Mouse (Mus musculus) hindbrain, embryonic 12.5 days (tissue): ENCODE data around the gene Rab8a. TPM values are rescaled to one million over a fixed set of nuclear protein-coding genes. Genes with fewer than 3 reads are reported as not detected.

Source experiments
- ATAC-seq: fragments of 200-750 bp; cut with Nextera tagmentation; 2 replicates; pipeline ENCODE4 v1.8.0; 2017; ENCODE audit warnings: moderate TSS enrichment; ENCODE audit not compliant: low FRiP score
- H3K27ac ChIP-seq: fragments of 300-500 bp; sonication (generic); 2 replicates; pipeline ENCODE4 v1.5.1; 2016; ENCODE audit warnings: mild to moderate bottlenecking
- H3K27me3 ChIP-seq: fragments of 300-500 bp; sonication (generic); 2 replicates; pipeline ENCODE4 v1.6.1; 2016; ENCODE audit warnings: mild to moderate bottlenecking
- H3K36me3 ChIP-seq: fragments of 300-500 bp; sonication (generic); 2 replicates; pipeline ENCODE4 v1.6.1; 2016; ENCODE audit warnings: mild to moderate bottlenecking
- H3K4me1 ChIP-seq: fragments of 300-500 bp; sonication (generic); 2 replicates; pipeline ENCODE4 v1.6.1; 2016
- H3K4me2 ChIP-seq: fragments of 300-500 bp; sonication (generic); replicated peaks from 2 replicates; pipeline ENCODE4 v1.6.1; 2016; ENCODE audit warnings: mild to moderate bottlenecking
- H3K4me3 ChIP-seq: fragments of 300-500 bp; sonication (generic); 2 replicates; pipeline ENCODE4 v1.5.1; 2016; ENCODE audit warnings: mild to moderate bottlenecking
- H3K9ac ChIP-seq: fragments of 300-500 bp; sonication (generic); 2 replicates; pipeline ENCODE4 v1.6.1; 2016; ENCODE audit warnings: mild to moderate bottlenecking, moderate library complexity
- H3K9me3 ChIP-seq: fragments of 300-500 bp; sonication (generic); replicated peaks from 2 replicates; pipeline ENCODE4 v1.6.1; 2016; ENCODE audit warnings: mild to moderate bottlenecking
- WGBS: fragments of 180-500 bp; shearing (Covaris S2); methylation state at CpG from one replicate; pipeline ENCODE4 v1.1.7; 2016; 5-methylcytosine and 5-hydroxymethylcytosine counted together
- polyA plus RNA-seq: library from polyadenylated mRNA; unstranded; fragments of >200 nt; fragmentation: Nextera tagmentation; extraction: Ambion mirVana; gene quantifications from 2 replicates; pipeline ENCODE4 v1.2.1, GENCODE M21; 2016

The Rab8a gene
- polyA plus RNA-seq, 1 experiment from 2014 or later = 115 TPM

GRCm38 (mm10) chr8:72189417-72190214, 28.6 kb downstream of the Rab8a start, which contains the start of gene Hsh2d:
TSS of gene Hsh2d (plus strand) at chr8:72189638.
- no peak for ATAC-seq
- 70% methylated on average over 12 of the region's 12 CpGs for WGBS
- Histone ChIP-seq H3K9ac (no peak within 1 kb of the TSS), H3K27me3 (no peaks in the 10 kb centered on the region), H3K4me3 (no peak within 1 kb of the TSS), H3K9me3 (no peaks in the 10 kb centered on the region), H3K4me1 (no peaks in the 10 kb centered on the region), H3K4me2 (no peak within 1 kb of the TSS), H3K27ac (no peak within 1 kb of the TSS), H3K36me3 (no peaks in the 10 kb centered on the region)

GRCm38 (mm10) chr8:72190215-72190539, 29.2 kb downstream of the Rab8a start:
- H3K27me3 ChIP-seq = no peaks in the 10 kb centered on the region
- no peak overlapping the region for H3K4me3 ChIP-seq
- H3K27ac ChIP-seq = no peak overlapping the region
- H3K9ac ChIP-seq = no peak overlapping the region
- H3K4me2 ChIP-seq = no peak overlapping the region
- no peaks in the 10 kb centered on the region for H3K36me3 ChIP-seq
- no peak for ATAC-seq
- H3K4me1 ChIP-seq = no peaks in the 10 kb centered on the region
- H3K9me3 ChIP-seq = no peaks in the 10 kb centered on the region
- 86% methylated on average over 2 of the region's 2 CpGs for WGBS

GRCm38 (mm10) chr8:72192065-72192464, 31.1 kb downstream of the Rab8a start:
- Histone ChIP-seq H3K4me2 (no peak overlapping the region), H3K9me3 (no peaks in the 10 kb centered on the region), H3K36me3 (no peaks in the 10 kb centered on the region), H3K9ac (no peak overlapping the region), H3K4me1 (no peaks in the 10 kb centered on the region), H3K27me3 (no peaks in the 10 kb centered on the region), H3K27ac (no peak overlapping the region), H3K4me3 (no peak overlapping the region)
- no peak for ATAC-seq

GRCm38 (mm10) chr8:72197997-72198396, 37.0 kb downstream of the Rab8a start:
- H3K27me3 ChIP-seq = no peaks in the 10 kb centered on the region; the same call in 1 of the 2 replicates
- no peak overlapping the region for H3K4me3 ChIP-seq
- ATAC-seq = no peak
- H3K9ac ChIP-seq = no peak overlapping the region
- H3K4me1 ChIP-seq = no peaks in the 10 kb centered on the region
- WGBS = 60% methylated on average over 8 of the region's 8 CpGs
- no peaks in the 10 kb centered on the region for H3K36me3 ChIP-seq
- no peak overlapping the region for H3K4me2 ChIP-seq
- peaks cover 10% of the 10 kb centered on the region for H3K9me3 ChIP-seq
- no peak overlapping the region for H3K27ac ChIP-seq

GRCm38 (mm10) chr8:72208582-72208981, 47.6 kb downstream of the Rab8a start:
- Histone ChIP-seq H3K27ac (no peak overlapping the region), H3K4me3 (no peak overlapping the region), H3K36me3 (no peaks in the 10 kb centered on the region), H3K4me2 (no peak overlapping the region), H3K4me1 (no peaks in the 10 kb centered on the region), H3K9me3 (peaks cover 15% of the 10 kb centered on the region), H3K9ac (no peak overlapping the region), H3K27me3 (no peaks in the 10 kb centered on the region)
- ATAC-seq = no peak
- WGBS = 74% methylated on average over 1 of the region's 1 CpGs

GRCm38 (mm10) chr8:72210222-72210621, 49.2 kb downstream of the Rab8a start:
- H3K9ac ChIP-seq = no peak overlapping the region
- no peak for ATAC-seq
- no peak overlapping the region for H3K4me2 ChIP-seq
- no peaks in the 10 kb centered on the region for H3K4me1 ChIP-seq
- peaks cover 6% of the 10 kb centered on the region; the same call in 1 of the 2 replicates for H3K27me3 ChIP-seq
- no peak overlapping the region for H3K4me3 ChIP-seq
- no peaks in the 10 kb centered on the region for H3K36me3 ChIP-seq
- H3K27ac ChIP-seq = no peak overlapping the region
- WGBS = 76% methylated on average over 4 of the region's 4 CpGs
- H3K9me3 ChIP-seq = no peaks in the 10 kb centered on the region

- no peaks in the 10 kb centered on the region for H3K4me1 ChIP-seq
- WGBS = 63% methylated on average over 2 of the region's 2 CpGs
- H3K27ac ChIP-seq = no peak overlapping the region
- H3K9me3 ChIP-seq = no peaks in the 10 kb centered on the region
- peaks cover 6% of the 10 kb centered on the region; the same call in 1 of the 2 replicates for H3K27me3 ChIP-seq
- no peak overlapping the region for H3K4me2 ChIP-seq
- ATAC-seq = no peak
- no peaks in the 10 kb centered on the region for H3K36me3 ChIP-seq
- no peak overlapping the region for H3K9ac ChIP-seq
- H3K4me3 ChIP-seq = no peak overlapping the region
Measured at GRCm38 (mm10) chr8:72210710-72211109, 49.7 kb downstream of the Rab8a start.

GRCm38 (mm10) chr8:72211846-72212245, 50.8 kb downstream of the Rab8a start:
- Histone ChIP-seq H3K27me3 (peaks cover 6% of the 10 kb centered on the region; the same call in 1 of the 2 replicates), H3K9ac (no peak overlapping the region), H3K4me2 (no peak overlapping the region), H3K4me3 (no peak overlapping the region), H3K4me1 (no peaks in the 10 kb centered on the region), H3K9me3 (no peaks in the 10 kb centered on the region), H3K27ac (no peak overlapping the region), H3K36me3 (no peaks in the 10 kb centered on the region)
- no peak for ATAC-seq
- 96% methylated on average over 1 of the region's 1 CpGs for WGBS

- H3K9me3 ChIP-seq = no peaks in the 10 kb centered on the region
- no peaks in the 10 kb centered on the region for H3K4me1 ChIP-seq
- no peak within 1 kb of the TSS for H3K4me3 ChIP-seq
- no peak within 1 kb of the TSS for H3K9ac ChIP-seq
- H3K36me3 ChIP-seq = no peaks in the 10 kb centered on the region
- peaks cover 10% of the 10 kb centered on the region; the same call in 1 of the 2 replicates for H3K27me3 ChIP-seq
- WGBS = 65% methylated on average over 4 of the region's 4 CpGs
- ATAC-seq = no peak
- H3K27ac ChIP-seq = no peak within 1 kb of the TSS
- H3K4me2 ChIP-seq = no peak within 1 kb of the TSS
Measured at GRCm38 (mm10) chr8:72212751-72213150, 51.8 kb downstream of the Rab8a start, which contains the start of gene Cib3. TSS of gene Cib3 (minus strand) at chr8:72212837.

GRCm38 (mm10) chr8:72213536-72213935, 52.5 kb downstream of the Rab8a start, which contains the start of gene Gm11034:
TSS of gene Gm11034 (minus strand) at chr8:72213636.
- H3K4me2 ChIP-seq = no peak within 1 kb of the TSS
- H3K27me3 ChIP-seq = peaks cover 10% of the 10 kb centered on the region; the same call in 1 of the 2 replicates
- H3K4me3 ChIP-seq = no peak within 1 kb of the TSS
- 68% methylated on average over 4 of the region's 4 CpGs for WGBS
- no peaks in the 10 kb centered on the region for H3K4me1 ChIP-seq
- H3K27ac ChIP-seq = no peak within 1 kb of the TSS
- no peaks in the 10 kb centered on the region for H3K9me3 ChIP-seq
- H3K9ac ChIP-seq = no peak within 1 kb of the TSS
- H3K36me3 ChIP-seq = no peaks in the 10 kb centered on the region
- ATAC-seq = no peak

- Histone ChIP-seq H3K4me3 (no peak overlapping the region), H3K36me3 (no peaks in the 10 kb centered on the region), H3K4me2 (no peak overlapping the region), H3K4me1 (no peaks in the 10 kb centered on the region), H3K27me3 (peaks cover 10% of the 10 kb centered on the region; the same call in 1 of the 2 replicates), H3K27ac (no peak overlapping the region), H3K9me3 (no peaks in the 10 kb centered on the region), H3K9ac (no peak overlapping the region)
- no peak for ATAC-seq
- WGBS = 41% methylated on average over 2 of the region's 2 CpGs
Measured at GRCm38 (mm10) chr8:72215060-72215459, 54.1 kb downstream of the Rab8a start.

GRCm38 (mm10) chr8:72215871-72216270, 54.9 kb downstream of the Rab8a start:
- Histone ChIP-seq H3K9ac (no peak overlapping the region), H3K27me3 (peaks cover 10% of the 10 kb centered on the region; the same call in 1 of the 2 replicates), H3K36me3 (no peaks in the 10 kb centered on the region), H3K27ac (no peak overlapping the region), H3K4me1 (peaks cover 8% of the 10 kb centered on the region), H3K4me2 (no peak overlapping the region), H3K4me3 (no peak overlapping the region), H3K9me3 (no peaks in the 10 kb centered on the region)
- 50% methylated on average over 1 of the region's 1 CpGs for WGBS
- no peak for ATAC-seq
